Mouse (Mus musculus) MN1 (cell line): ENCODE results near the gene Fam228b.
"Not testable (repeated sequence)": the region's sequence is repeated elsewhere in the genome, so short reads cannot be mapped to it uniquely, and the experiment has no call there.

Experiments
- DNase-seq: peaks from one replicate; pipeline ENCODE4 v3.0.0-alpha.2; 2016; ENCODE audit warnings: low spot score

Fam228b gene

DNA sequence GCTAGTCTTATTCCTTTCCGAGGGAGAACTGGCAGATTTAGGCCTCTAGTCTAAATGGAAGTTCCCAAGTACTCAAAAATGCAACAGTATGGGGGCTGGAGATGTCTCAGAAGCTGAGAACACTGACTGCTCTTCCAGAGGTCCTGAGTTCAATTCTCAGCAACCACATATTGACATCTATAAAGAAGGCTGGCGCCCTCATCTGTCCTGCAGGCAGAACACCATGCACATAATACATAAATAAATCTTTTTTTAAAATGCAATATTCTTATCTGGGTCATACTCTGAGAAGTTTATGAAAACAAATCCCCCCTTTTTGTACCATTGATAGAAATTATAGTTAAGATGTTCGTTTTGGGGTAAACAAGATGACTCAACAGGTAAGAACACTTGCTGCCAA, 26.9 kb downstream of the Fam228b start:
- DNase-seq: no peak

GRCm38 (mm10) chr12:4740823-4741222, 28.2 kb downstream of the Fam228b start:
- DNase-seq: no peak

DNA sequence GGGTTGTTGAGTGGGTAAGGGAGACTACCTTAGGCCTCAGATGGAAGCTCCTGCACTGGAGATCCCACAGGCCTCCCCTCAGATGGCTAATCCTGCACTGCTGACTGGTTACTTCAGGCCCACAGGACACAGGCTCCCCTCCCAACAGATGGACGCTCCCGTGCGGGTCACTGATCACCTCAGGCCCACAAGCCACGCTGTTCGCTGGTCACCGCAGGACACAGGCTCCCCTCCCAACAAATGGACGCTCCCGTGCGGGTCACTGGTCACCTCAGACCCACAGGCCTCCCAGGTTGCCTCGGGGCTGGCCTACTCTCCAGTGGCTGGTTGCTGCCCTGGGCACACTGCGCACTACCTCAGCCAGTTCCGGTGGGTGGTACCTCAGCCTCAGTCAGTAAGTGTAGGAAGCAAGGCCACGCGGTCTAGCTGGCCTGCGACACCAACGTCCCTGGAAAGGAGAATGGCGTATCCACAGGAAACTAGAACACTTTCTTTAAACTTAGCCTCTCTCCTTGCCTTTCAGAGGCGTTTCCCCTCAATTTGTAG, 31.0 kb downstream of the Fam228b start, which contains the start of gene Fam228a:
Gene Fam228a, minus strand, starts transcription at position 400 of the 546 bp plus-strand sequence.
- DNase-seq: no peak

GRCm38 (mm10) chr12:4732332-4732731, 36.7 kb downstream of the Fam228b start:
- no peak for DNase-seq

- DNase-seq: no peak
These were observed 37.4 kb downstream of the Fam228b start for GRCm38 (mm10) chr12:4731629-4732028.

DNA sequence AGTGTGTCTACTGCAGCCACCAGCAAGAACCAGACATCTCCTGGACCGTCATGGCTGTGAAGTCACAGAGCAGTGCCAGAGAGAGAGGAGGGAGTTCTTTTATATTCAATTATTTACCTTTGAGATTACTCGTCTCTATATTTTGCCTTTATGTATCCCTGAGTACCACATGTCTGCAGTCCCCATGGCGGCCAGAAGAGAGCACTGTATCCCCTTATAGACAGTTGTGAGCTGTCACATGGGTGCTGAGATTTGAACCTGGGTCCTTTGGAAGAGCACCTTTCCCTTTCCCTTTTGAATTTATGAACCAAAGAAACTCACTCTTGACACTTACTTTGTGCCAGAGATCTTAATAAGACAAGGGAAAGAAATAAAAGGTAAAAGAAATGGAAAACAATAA, 39.9 kb downstream of the Fam228b start:
- no peak for DNase-seq

DNA sequence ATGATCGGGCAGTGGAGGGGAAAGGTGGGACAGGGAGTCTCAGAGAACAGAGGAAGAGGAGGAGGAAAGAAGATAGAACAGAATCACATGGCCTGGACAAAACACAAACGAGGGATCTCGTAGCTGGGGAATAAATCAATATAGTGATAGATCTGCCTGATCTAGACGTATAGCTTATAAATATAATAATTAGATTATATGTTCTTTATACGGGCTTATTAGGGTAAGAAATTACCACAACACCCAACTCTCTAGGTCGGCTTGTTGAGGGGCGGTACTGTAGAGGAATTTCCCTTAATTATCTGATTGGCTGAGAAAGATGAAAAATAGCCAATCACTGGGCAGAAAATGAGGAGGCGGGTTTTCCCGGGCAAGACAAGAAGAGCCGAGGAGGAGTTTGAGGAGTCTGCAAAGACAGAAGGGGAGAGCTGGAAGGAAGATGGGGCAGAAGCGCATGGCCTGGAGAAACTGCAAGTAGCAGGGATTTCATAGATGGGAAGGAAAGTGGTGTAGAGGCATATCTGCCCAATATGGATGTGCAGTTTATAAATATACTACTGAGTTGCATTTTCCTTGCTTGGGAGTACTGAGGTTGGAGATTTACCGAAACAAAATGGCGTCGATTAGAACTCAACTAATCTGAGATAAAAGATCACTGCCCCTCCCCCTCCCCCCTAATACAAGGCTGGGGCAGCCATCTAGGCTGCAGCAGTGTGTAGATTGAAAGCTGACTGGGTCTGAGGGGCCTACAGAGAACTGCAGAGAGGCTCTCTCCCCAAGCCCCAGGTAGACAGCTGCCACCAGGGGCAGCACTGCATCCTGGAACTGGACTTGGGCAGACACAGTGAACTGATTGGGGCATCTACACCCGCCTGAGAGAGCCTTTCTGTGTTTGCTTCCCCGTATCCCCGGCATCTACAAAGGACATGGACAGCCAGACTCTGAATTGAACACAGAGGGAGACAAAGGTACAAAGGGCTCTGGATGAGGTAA, 49.0 kb downstream of the Fam228b start:
- DNase-seq: peak; percentile 92

- peak; percentile 55 for DNase-seq
These were observed 49.9 kb downstream of the Fam228b start for GRCm38 (mm10) chr12:4719066-4719761.

- DNase-seq: no peak
These were observed 51.6 kb downstream of the Fam228b start for GRCm38 (mm10) chr12:4717417-4717816.

DNA sequence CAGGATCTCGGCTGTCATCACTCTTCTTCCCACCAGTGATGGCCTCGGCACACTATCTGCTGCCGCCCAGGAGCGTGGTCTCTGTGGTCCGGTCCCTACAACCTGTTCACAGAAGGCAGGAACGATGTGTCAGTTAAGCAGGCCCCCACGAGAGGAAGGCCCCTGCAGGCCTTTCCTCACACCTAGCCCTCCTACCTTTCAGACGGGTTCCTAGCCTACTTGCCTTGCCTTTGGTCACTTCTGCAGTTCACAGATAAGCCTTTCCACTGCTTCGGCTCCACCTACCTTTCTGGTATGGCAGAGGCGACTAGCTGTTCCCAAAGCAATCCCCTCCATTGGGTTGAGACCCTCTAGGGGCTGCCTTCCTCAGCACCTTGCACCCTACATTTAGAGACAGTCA, 53.5 kb downstream of the Fam228b start:
- no peak for DNase-seq

GRCm38 (mm10) chr12:4713361-4713760, 55.7 kb downstream of the Fam228b start:
- no peak for DNase-seq

DNA sequence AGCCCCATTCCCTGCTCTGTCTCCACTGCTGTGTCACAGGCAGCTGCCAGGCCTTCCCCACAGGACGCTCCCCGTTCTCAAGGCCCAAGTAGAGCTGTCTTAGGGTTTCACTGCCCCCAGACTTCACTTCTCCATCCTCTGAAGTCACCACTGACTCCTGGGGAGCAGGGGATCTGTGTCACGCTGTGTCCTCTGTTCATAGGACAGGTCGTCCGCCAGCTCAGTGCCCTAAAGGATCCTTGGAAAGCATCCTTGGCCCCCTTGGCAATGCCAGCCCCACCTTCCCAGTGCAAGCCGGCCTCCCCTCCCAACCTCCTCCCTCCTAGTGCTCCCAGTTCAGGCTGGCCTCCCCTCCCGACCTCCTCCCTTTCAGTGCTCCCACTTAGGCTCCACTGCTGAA, 59.1 kb downstream of the Fam228b start:
- DNase-seq: no peak

GRCm38 (mm10) chr12:4708881-4709604, 60.0 kb downstream of the Fam228b start:
- no peak for DNase-seq

DNA sequence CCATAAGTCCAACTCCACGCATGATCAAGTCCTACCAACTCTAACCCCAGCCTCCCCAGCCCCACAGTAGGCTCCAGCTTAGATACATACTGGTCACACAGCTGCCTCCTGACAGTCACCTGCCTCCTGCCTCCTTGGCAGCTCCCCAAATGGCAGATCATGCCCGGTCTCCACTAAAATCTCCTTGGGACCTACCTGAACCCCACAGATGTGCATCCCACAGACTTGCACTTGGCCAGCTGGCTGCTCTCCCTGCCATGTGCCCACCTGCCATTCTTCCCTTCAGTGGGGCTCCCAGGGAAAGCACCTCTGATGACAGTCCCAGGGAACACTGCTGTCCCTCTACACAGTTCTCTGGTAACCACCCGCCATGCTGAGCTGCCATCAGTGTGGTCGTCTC, 60.8 kb downstream of the Fam228b start:
- no peak for DNase-seq

DNA sequence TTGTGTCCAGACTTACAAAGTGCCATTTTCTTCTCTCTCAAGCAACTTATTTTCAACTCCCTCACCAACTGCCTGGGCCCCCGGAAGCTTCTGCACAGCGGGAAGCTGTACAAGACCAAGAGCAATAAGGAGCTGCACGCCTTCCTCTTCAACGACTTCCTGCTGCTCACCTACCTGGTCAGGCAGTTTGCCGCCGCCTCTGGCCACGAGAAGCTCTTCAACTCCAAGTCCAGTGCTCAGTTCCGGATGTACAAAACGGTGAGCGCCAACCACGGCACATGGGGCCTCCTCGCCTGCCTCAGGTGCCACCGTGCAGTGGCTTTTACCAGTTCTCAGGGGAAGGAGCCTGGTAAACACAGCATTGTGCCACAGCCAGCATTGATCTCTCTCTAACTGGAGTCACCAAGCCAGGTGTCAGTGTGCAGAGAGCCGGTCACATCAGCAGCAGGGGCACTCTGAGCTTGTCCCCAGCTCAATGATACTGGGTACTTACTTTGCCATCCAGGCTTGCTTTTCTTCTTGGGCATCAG, 61.5 kb downstream of the Fam228b start:
- DNase-seq: no peak

GRCm38 (mm10) chr12:4706901-4707300, 62.2 kb downstream of the Fam228b start:
- DNase-seq: no peak

DNA sequence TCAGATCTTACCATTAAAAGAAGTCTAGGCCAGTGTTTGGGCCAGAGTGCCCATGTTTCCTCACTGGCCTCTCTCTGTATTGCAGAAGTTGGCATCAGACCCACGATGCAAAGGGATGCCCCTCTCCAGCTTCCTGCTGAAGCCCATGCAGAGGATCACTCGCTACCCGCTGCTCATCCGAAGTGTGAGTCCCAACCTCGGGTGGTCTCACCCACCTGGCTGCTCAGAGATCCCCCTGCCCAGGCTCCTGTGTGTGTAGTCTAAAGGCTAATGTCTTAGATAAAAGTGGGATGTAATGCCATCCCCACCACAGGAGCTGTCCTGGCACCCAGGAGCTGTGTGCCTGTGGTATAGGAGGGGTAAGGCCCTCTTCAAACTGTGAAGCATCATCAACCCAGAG, 62.9 kb downstream of the Fam228b start:
- no peak for DNase-seq

- DNase-seq: not testable (repeated sequence)
These were observed 63.4 kb downstream of the Fam228b start for GRCm38 (mm10) chr12:4705626-4706025.

DNA sequence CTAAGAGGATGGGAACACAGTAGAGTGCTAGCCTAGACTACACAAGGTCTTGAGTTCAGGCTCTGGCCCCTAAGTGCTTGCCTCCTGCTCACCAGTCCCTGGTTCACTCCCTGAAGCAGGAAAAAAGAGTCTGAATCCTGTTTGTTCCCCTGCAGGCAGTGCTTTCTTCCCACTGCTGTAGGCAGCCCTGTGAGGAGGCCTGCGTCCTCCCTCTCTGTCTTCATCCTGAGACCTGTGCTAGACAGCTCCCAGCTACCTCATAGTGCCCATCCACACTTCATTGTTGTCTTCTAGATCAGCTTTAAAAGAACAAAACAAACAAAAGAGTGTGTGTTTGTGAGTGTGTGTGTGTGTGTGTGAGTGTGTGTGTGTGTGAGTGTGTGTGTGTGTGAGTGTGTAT, 74.5 kb downstream of the Fam228b start:
- no peak for DNase-seq

DNA sequence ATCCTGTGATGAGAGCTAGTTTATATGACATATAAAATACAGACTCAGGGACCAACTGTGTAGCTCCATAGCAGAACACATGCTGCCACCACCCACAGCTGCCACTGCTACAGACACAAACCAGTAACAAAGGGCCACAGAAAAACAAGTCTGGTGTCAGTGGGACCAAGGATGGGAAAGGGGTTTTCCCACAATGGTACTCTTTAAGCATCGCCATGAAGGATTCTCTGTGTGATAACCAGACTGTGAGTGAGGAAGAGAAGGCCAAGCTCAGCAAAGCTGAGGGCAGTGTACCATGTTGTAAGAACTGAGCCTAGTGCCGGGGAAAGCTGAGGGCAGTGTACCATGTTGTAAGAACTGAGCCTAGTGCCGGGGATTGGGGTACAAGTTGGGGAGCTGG, 77.9 kb downstream of the Fam228b start:
- DNase-seq: no peak
